Mouse (Mus musculus) brain, embryonic 14.5 days (tissue): ENCODE data around the gene Hp1bp3. TPM values are rescaled to one million over a fixed set of nuclear protein-coding genes. Genes with fewer than 3 reads are reported as not detected.

Source experiments
- DNase-seq: peaks from one replicate; pipeline ENCODE4 v3.0.0-alpha.2; 2011; ENCODE audit warnings: low read depth
- CTCF ChIP-seq: fragments of 200-500 bp; IDR thresholded peaks from 2 replicates; pipeline ENCODE4 v1.5.1; 2012; ENCODE audit warnings: inconsistent platforms, mild to moderate bottlenecking, moderate library complexity, borderline replicate concordance; ENCODE audit not compliant: insufficient read depth, insufficient read length; ENCODE audit errors: extremely low read depth
- POLR2A ChIP-seq: fragments of 200-500 bp; IDR thresholded peaks from 2 replicates; pipeline ENCODE4 v1.6.1; 2012; ENCODE audit warnings: mild to moderate bottlenecking, inconsistent platforms, borderline replicate concordance; ENCODE audit not compliant: poor library complexity, insufficient read depth, insufficient read length, severe bottlenecking; ENCODE audit errors: extremely low read depth
- polyA plus RNA-seq: library from polyadenylated mRNA; depleted of rRNA; stranded (reverse); fragments of >200 nt; gene quantifications from 2 replicates; pipeline ENCODE4 v1.2.3, GENCODE M21; 2012

Hp1bp3 gene
- polyA plus RNA-seq, 1 experiment = 197 TPM

- DNase-seq = peak; percentile 31
- TF ChIP-seq POLR2A = no peak
- no peak for TF ChIP-seq CTCF
These were observed 30.9 kb downstream of the Hp1bp3 start for GRCm38 (mm10) chr4:138246756-138247665.

GRCm38 (mm10) chr4:138250088-138250960 lies 34.2 kb downstream of the Hp1bp3 start, which contains the start of the genes Sh2d5 and Kif17:
Gene Sh2d5 (plus strand): TSS chr4:138250403.
Gene Kif17 (plus strand): TSS chr4:138250435.
- peak; percentile 92 for DNase-seq
- TF ChIP-seq POLR2A = no peak
- no peak for TF ChIP-seq CTCF

- peak; percentile 75 for DNase-seq
- TF ChIP-seq CTCF (peak; percentile 38; the same call in 1 of the 2 replicates), POLR2A (no peak)
These were observed 35.7 kb downstream of the Hp1bp3 start for GRCm38 (mm10) chr4:138251819-138252218.

GRCm38 (mm10) chr4:138252231-138252630 lies 36.1 kb downstream of the Hp1bp3 start:
- DNase-seq = no peak
- TF ChIP-seq POLR2A (no peak), CTCF (no peak)

GRCm38 (mm10) chr4:138257116-138257687 lies 41.1 kb downstream of the Hp1bp3 start:
- no peak for DNase-seq
- TF ChIP-seq POLR2A (no peak), CTCF (no peak)

- DNase-seq = no peak
- TF ChIP-seq CTCF = no peak
- TF ChIP-seq POLR2A = no peak
These were observed 42.6 kb downstream of the Hp1bp3 start for GRCm38 (mm10) chr4:138258663-138259062.

- no peak for TF ChIP-seq CTCF
- TF ChIP-seq POLR2A = no peak
- no peak for DNase-seq
These were observed 43.4 kb downstream of the Hp1bp3 start for GRCm38 (mm10) chr4:138259482-138259881.

GRCm38 (mm10) chr4:138261843-138262681 lies 46.0 kb downstream of the Hp1bp3 start:
- TF ChIP-seq POLR2A = no peak
- TF ChIP-seq CTCF = peak; percentile 37; the same call in 1 of the 2 replicates
- peak; percentile 84 for DNase-seq

- no peak for DNase-seq
- TF ChIP-seq POLR2A = no peak
- TF ChIP-seq CTCF = no peak
These were observed 51.8 kb downstream of the Hp1bp3 start for GRCm38 (mm10) chr4:138267869-138268268.

- no peak for TF ChIP-seq CTCF
- no peak for TF ChIP-seq POLR2A
These were observed 56.2 kb downstream of the Hp1bp3 start for GRCm38 (mm10) chr4:138272011-138272997.

GRCm38 (mm10) chr4:138278346-138278745 lies 62.2 kb downstream of the Hp1bp3 start:
- DNase-seq = no peak
- no peak for TF ChIP-seq POLR2A
- no peak for TF ChIP-seq CTCF

More at GRCm38 (mm10) chr4:138272011-138272997, 56.2 kb downstream of the Hp1bp3 start:
- peak; percentile 70 for DNase-seq
